Mouse (Mus musculus) midbrain, postnatal 0 days (tissue): ENCODE measurements around the gene Tmem102. TPM values are rescaled to one million over a fixed set of nuclear protein-coding genes. Genes with fewer than 3 reads are reported as not detected.

Experiments used
- ATAC-seq: fragments of 200-750 bp; cut with Nextera tagmentation; 2 replicates; pipeline ENCODE4 v1.8.0; 2017; ENCODE audit warnings: moderate number of reproducible peaks, mild to moderate bottlenecking, moderate TSS enrichment, moderate library complexity; ENCODE audit not compliant: low FRiP score
- DNase-seq: peaks from one replicate; pipeline ENCODE4 v3.0.0-alpha.2; 2015; ENCODE audit warnings: low spot score
- H3K27ac ChIP-seq: fragments of 300-500 bp; sonication (generic); 2 replicates; pipeline ENCODE4 v1.5.1; 2014; ENCODE audit warnings: low read depth, mild to moderate bottlenecking, low read length, mixed read lengths
- H3K27me3 ChIP-seq: fragments of 300-500 bp; sonication (generic); 2 replicates; pipeline ENCODE4 v1.6.1; 2014; ENCODE audit warnings: low read length, control low read depth, mixed read lengths; ENCODE audit not compliant: insufficient read depth
- H3K36me3 ChIP-seq: fragments of 300-500 bp; sonication (generic); 2 replicates; pipeline ENCODE4 v1.6.1; 2014; ENCODE audit warnings: low read length, control low read depth, mixed read lengths; ENCODE audit not compliant: insufficient read depth
- H3K4me1 ChIP-seq: fragments of 300-500 bp; sonication (generic); 2 replicates; pipeline ENCODE4 v1.6.1; 2014; ENCODE audit warnings: mild to moderate bottlenecking, control low read depth, antibody characterized with exemption, low read length, mixed read lengths; ENCODE audit not compliant: insufficient read depth
- H3K4me2 ChIP-seq: fragments of 300-500 bp; sonication (generic); 2 replicates; pipeline ENCODE4 v1.6.1; 2014; ENCODE audit warnings: low read depth, mild to moderate bottlenecking, low read length, mixed read lengths; ENCODE audit not compliant: poor library complexity, severe bottlenecking
- H3K4me3 ChIP-seq: fragments of 300-500 bp; sonication (generic); 2 replicates; pipeline ENCODE4 v1.5.1; 2014; ENCODE audit warnings: low read depth, mild to moderate bottlenecking, low read length, moderate library complexity
- H3K9ac ChIP-seq: fragments of 300-500 bp; sonication (generic); replicated peaks from 2 replicates; pipeline ENCODE4 v1.6.1; 2014; ENCODE audit warnings: mild to moderate bottlenecking, low read length, moderate library complexity, mixed read lengths; ENCODE audit not compliant: poor library complexity, severe bottlenecking
- H3K9me3 ChIP-seq: fragments of 300-500 bp; sonication (generic); 2 replicates; pipeline ENCODE4 v1.6.1; 2016; ENCODE audit warnings: low read length, control low read depth
- CTCF ChIP-seq: IDR thresholded peaks from 2 replicates; pipeline ENCODE4 v1.5.1; 2016; ENCODE audit warnings: antibody characterized with exemption, mild to moderate bottlenecking
- WGBS: fragments of 180-500 bp; shearing (Covaris S2); extraction: QIAGEN DNeasy Blood & Tissue Kit; methylation state at CpG from one replicate; pipeline ENCODE4 v1.1.7; 2014; 5-methylcytosine and 5-hydroxymethylcytosine counted together
- polyA plus RNA-seq: library from polyadenylated mRNA; unstranded; fragments of >200 nt; fragmentation: Nextera tagmentation; extraction: Ambion mirVana; gene quantifications from 2 replicates; pipeline ENCODE4 v1.2.1, GENCODE M21; 2015
- total RNA-seq: library from RNA; depleted of rRNA; stranded (reverse); fragments of >200 nt; gene quantifications from 2 replicates; pipeline ENCODE4 v1.2.3, GENCODE M21; 2014

Gene Tmem102
- total and polyA plus RNA-seq, 2 experiments from 2014 or later, result 0.16 to 0.94 TPM

DNA sequence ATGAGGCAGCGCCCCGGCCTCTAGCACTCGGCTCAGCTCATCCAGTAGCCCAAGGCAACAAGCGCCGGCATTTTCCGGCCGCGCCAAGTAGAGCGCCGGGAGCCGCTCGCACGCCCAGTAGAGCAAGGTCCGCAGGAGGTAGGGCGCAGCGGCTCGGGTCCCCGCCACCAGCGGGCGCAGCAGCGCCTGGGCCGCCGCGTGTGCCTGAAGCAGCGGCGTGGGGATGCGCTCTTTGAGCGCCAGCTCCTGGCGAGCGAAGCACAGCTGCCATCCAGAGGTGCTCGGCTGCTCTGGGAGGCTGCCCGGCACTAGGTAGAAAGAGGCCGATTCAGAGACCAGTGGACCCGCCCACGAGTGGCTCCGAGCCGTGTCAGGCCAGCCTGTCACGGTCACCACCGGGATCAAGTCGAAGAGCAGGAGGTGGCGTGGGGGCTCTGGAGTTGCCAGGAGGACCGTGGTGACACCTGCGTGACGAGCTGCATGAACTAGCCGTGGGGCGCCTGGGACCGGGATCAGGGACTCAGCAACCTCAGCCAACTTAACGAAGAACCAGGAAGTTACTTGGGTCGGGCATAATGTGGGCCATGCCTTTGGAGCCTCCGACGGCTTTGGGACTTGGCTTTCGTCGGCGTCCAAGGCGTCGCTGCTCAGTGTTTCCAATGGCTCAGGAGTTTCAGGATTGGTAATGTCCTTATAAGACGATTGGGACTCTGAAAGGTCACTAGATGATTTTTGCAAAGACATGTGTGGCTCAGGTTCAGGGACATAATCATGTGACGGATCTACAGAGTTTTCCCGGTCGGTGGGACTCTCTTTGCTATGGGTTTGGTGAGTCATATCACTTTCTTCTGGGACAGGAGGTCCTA, 1.4 kb downstream of the Tmem102 start:
- Histone ChIP-seq H3K27ac (peak overlapping the region; percentile 62), H3K4me2 (peak overlapping the region; percentile 96), H3K9ac (peak overlapping the region; percentile 68), H3K4me3 (peak overlapping the region; percentile 49), H3K4me1 (peaks cover 8% of the 10 kb centered on the region; the same call in 1 of the 2 replicates), H3K9me3 (no peaks in the 10 kb centered on the region), H3K27me3 (0 out of 2 replicates have a peak, but pooled peaks cover 4% of the 10 kb centered on the region), H3K36me3 (no peaks in the 10 kb centered on the region)
- peak; percentile 76 for DNase-seq
- TF ChIP-seq CTCF, result peak; percentile 74
- 2% methylated on average over 60 of the region's 60 CpGs for WGBS
- no peak for ATAC-seq

- Histone ChIP-seq H3K27ac (peak overlapping the region; percentile 62), H3K4me1 (peaks cover 11% of the 10 kb centered on the region; the same call in 1 of the 2 replicates), H3K4me2 (peak overlapping the region; percentile 96), H3K9me3 (no peaks in the 10 kb centered on the region), H3K9ac (peak overlapping the region; percentile 68), H3K36me3 (no peaks in the 10 kb centered on the region), H3K27me3 (0 out of 2 replicates have a peak, but pooled peaks cover 4% of the 10 kb centered on the region), H3K4me3 (peak overlapping the region; percentile 49)
- no peak for ATAC-seq
- no peak for DNase-seq
- WGBS, result 5% methylated on average over 12 of the region's 12 CpGs
- no peak for TF ChIP-seq CTCF
These were observed 2.1 kb downstream of the Tmem102 start for GRCm38 (mm10) chr11:69803328-69803727.

- H3K9me3 ChIP-seq, result no peaks in the 10 kb centered on the region
- peaks cover 11% of the 10 kb centered on the region; the same call in 1 of the 2 replicates for H3K4me1 ChIP-seq
- peaks cover 4% of the 10 kb centered on the region; the same call in 1 of the 2 replicates for H3K27me3 ChIP-seq
- WGBS, result under 1% methylated on average over 31 of the region's 33 CpGs
- H3K4me3 ChIP-seq, result peak overlapping the region; percentile 49
- ATAC-seq (no peak), DNase-seq (peak; percentile 85)
- TF ChIP-seq CTCF, result no peak; the same call in 1 of the 2 replicates
- peak overlapping the region; percentile 68 for H3K27ac ChIP-seq
- peak overlapping the region; percentile 68 for H3K9ac ChIP-seq
- peak overlapping the region; percentile 96 for H3K4me2 ChIP-seq
- H3K36me3 ChIP-seq, result 0 out of 2 replicates have a peak, but pooled peaks cover 4% of the 10 kb centered on the region
These were observed 2.7 kb downstream of the Tmem102 start for GRCm38 (mm10) chr11:69802648-69803105.

- no peaks in the 10 kb centered on the region for H3K9me3 ChIP-seq
- H3K4me1 ChIP-seq, result peaks cover 11% of the 10 kb centered on the region; the same call in 1 of the 2 replicates
- 1% methylated on average over 30 of the region's 33 CpGs for WGBS
These were observed 3.9 kb downstream of the Tmem102 start, which contains the start of gene Fgf11 for GRCm38 (mm10) chr11:69801379-69801977. Gene Fgf11, minus strand, starts transcription at chr11:69801857.

GRCm38 (mm10) chr11:69800392-69801197, 4.8 kb downstream of the Tmem102 start:
- WGBS, result under 1% methylated on average over 34 of the region's 36 CpGs
- DNase-seq (peak; percentile 90), ATAC-seq (peak; percentile 81)
- Histone ChIP-seq H3K9me3 (no peaks in the 10 kb centered on the region), H3K36me3 (0 out of 2 replicates have a peak, but pooled peaks cover 6% of the 10 kb centered on the region), H3K27ac (peak overlapping the region; percentile 90), H3K4me1 (peaks cover 11% of the 10 kb centered on the region; the same call in 1 of the 2 replicates), H3K9ac (peak overlapping the region; percentile 68), H3K27me3 (peaks cover 4% of the 10 kb centered on the region; the same call in 1 of the 2 replicates), H3K4me2 (peak overlapping the region; percentile 96), H3K4me3 (peak overlapping the region; percentile 49)
- no peak for TF ChIP-seq CTCF

More at GRCm38 (mm10) chr11:69801379-69801977, 3.9 kb downstream of the Tmem102 start, which contains the start of gene Fgf11:
- H3K9ac ChIP-seq, result peak within 1 kb of the TSS; percentile 68
- peak within 1 kb of the TSS; percentile 49 for H3K4me3 ChIP-seq
- no peak for ATAC-seq
- H3K27ac ChIP-seq, result peak within 1 kb of the TSS; percentile 90
- 0 out of 2 replicates have a peak, but pooled peaks cover 6% of the 10 kb centered on the region for H3K36me3 ChIP-seq
- H3K27me3 ChIP-seq, result peaks cover 4% of the 10 kb centered on the region; the same call in 1 of the 2 replicates
- DNase-seq, result no peak
- no peak for TF ChIP-seq CTCF
- H3K4me2 ChIP-seq, result peak within 1 kb of the TSS; percentile 96
